Mouse (Mus musculus): ENCODE results near the gene Zbtb20.

- TF ChIP-seq CTCF (IDR thresholded peaks at IDR 0.05; ENCODE audit: low read depth) = no peak
- TF ChIP-seq EP300 (IDR thresholded peaks at IDR 0.05; ENCODE audit: low read depth) = no peak
Observed at GRCm38 (mm10) chr16:43230253-43230652, 354.6 kb downstream of the Zbtb20 start.

Data from liver, embryonic 14.5 days (tissue).